Mouse (Mus musculus): ENCODE measurements at regions not wholly inside any gene's neighbourhood (a gene's known extent, or its start where the extent isn't known, plus 50 kb on each side); places are given as distances from the start of the nearest gene placed in this dataset.

GRCm38 (mm10) chr6:101937467-101938392 lies 560.0 kb upstream of the Pdzrn3 start:
- WGBS: 53% methylated on average over 12 of the region's 12 CpGs
- Histone ChIP-seq H3K4me1 (no peaks in the 10 kb centered on the region), H3K27me3 (no peaks in the 10 kb centered on the region), H3K9ac (no peak overlapping the region), H3K4me3 (replicated peaks) (no peak overlapping the region), H3K36me3 (no peaks in the 10 kb centered on the region), H3K4me2 (replicated peaks) (no peak overlapping the region), H3K9me3 (replicated peaks) (no peaks in the 10 kb centered on the region), H3K27ac (replicated peaks) (no peak overlapping the region)
- no peak for ATAC-seq (ENCODE audit: insufficient number of reproducible peaks, low FRiP score, low TSS enrichment, low read depth)

GRCm38 (mm10) chr6:101931768-101932167 lies 554.1 kb upstream of the Pdzrn3 start:
- no peak overlapping the region for H3K27ac ChIP-seq (replicated peaks)
- no peak overlapping the region for H3K9ac ChIP-seq
- no peaks in the 10 kb centered on the region for H3K9me3 ChIP-seq (replicated peaks)
- no peak overlapping the region for H3K4me2 ChIP-seq (replicated peaks)
- ATAC-seq (ENCODE audit: insufficient number of reproducible peaks, low FRiP score, low TSS enrichment, low read depth): no peak
- H3K27me3 ChIP-seq: no peaks in the 10 kb centered on the region
- no peak overlapping the region for H3K4me3 ChIP-seq (replicated peaks)
- H3K36me3 ChIP-seq: no peaks in the 10 kb centered on the region
- H3K4me1 ChIP-seq: no peaks in the 10 kb centered on the region
- 69% methylated on average over 5 of the region's 5 CpGs for WGBS

- Histone ChIP-seq H3K36me3 (no peaks in the 10 kb centered on the region), H3K4me1 (no peaks in the 10 kb centered on the region), H3K27ac (replicated peaks) (no peak overlapping the region), H3K9me3 (replicated peaks) (no peaks in the 10 kb centered on the region), H3K4me3 (replicated peaks) (no peak overlapping the region), H3K9ac (no peak overlapping the region), H3K4me2 (replicated peaks) (no peak overlapping the region), H3K27me3 (no peaks in the 10 kb centered on the region)
- WGBS: 52% methylated on average over 4 of the region's 4 CpGs
- ATAC-seq (ENCODE audit: insufficient number of reproducible peaks, low FRiP score, low TSS enrichment, low read depth): no peak
These were observed 544.0 kb upstream of the Pdzrn3 start for GRCm38 (mm10) chr6:101921686-101922085.

GRCm38 (mm10) chr6:101921186-101921585 lies 543.5 kb upstream of the Pdzrn3 start:
- Histone ChIP-seq H3K9me3 (replicated peaks) (no peaks in the 10 kb centered on the region), H3K36me3 (no peaks in the 10 kb centered on the region), H3K4me3 (replicated peaks) (no peak overlapping the region), H3K27me3 (no peaks in the 10 kb centered on the region), H3K4me2 (replicated peaks) (no peak overlapping the region), H3K27ac (replicated peaks) (no peak overlapping the region), H3K9ac (no peak overlapping the region), H3K4me1 (no peaks in the 10 kb centered on the region)
- no peak for ATAC-seq (ENCODE audit: insufficient number of reproducible peaks, low FRiP score, low TSS enrichment, low read depth)

- Histone ChIP-seq H3K4me3 (replicated peaks) (no peak overlapping the region), H3K9me3 (replicated peaks) (no peaks in the 10 kb centered on the region)
- ATAC-seq (ENCODE audit: insufficient number of reproducible peaks, low FRiP score, low TSS enrichment, low read depth): no peak
These were observed 541.2 kb upstream of the Pdzrn3 start for GRCm38 (mm10) chr6:101918914-101919313.

GRCm38 (mm10) chr6:101905029-101905342 lies 527.3 kb upstream of the Pdzrn3 start:
- H3K4me2 ChIP-seq (replicated peaks): no peak overlapping the region
- H3K27me3 ChIP-seq: no peaks in the 10 kb centered on the region
- no peak for ATAC-seq (ENCODE audit: insufficient number of reproducible peaks, low FRiP score, low TSS enrichment, low read depth)
- no peaks in the 10 kb centered on the region for H3K9me3 ChIP-seq (replicated peaks)
- H3K9ac ChIP-seq: no peak overlapping the region
- H3K27ac ChIP-seq (replicated peaks): no peak overlapping the region
- 86% methylated on average over 2 of the region's 2 CpGs for WGBS
- H3K36me3 ChIP-seq: no peaks in the 10 kb centered on the region
- no peak overlapping the region for H3K4me3 ChIP-seq (replicated peaks)
- no peaks in the 10 kb centered on the region for H3K4me1 ChIP-seq

More at GRCm38 (mm10) chr6:101918914-101919313, 541.2 kb upstream of the Pdzrn3 start:
- Histone ChIP-seq H3K9ac (no peak overlapping the region), H3K36me3 (no peaks in the 10 kb centered on the region), H3K4me2 (replicated peaks) (no peak overlapping the region), H3K27me3 (no peaks in the 10 kb centered on the region), H3K27ac (replicated peaks) (no peak overlapping the region), H3K4me1 (no peaks in the 10 kb centered on the region)

- H3K27ac ChIP-seq (replicated peaks): no peak overlapping the region
- no peaks in the 10 kb centered on the region for H3K9me3 ChIP-seq (replicated peaks)
- H3K4me2 ChIP-seq (replicated peaks): no peak overlapping the region
- H3K4me3 ChIP-seq (replicated peaks): no peak overlapping the region
- no peaks in the 10 kb centered on the region for H3K27me3 ChIP-seq
- H3K9ac ChIP-seq: no peak overlapping the region
- ATAC-seq (ENCODE audit: insufficient number of reproducible peaks, low FRiP score, low TSS enrichment, low read depth): no peak
- WGBS: 65% methylated on average over 2 of the region's 2 CpGs
- H3K4me1 ChIP-seq: no peaks in the 10 kb centered on the region
- no peaks in the 10 kb centered on the region for H3K36me3 ChIP-seq
These were observed 526.7 kb upstream of the Pdzrn3 start for GRCm38 (mm10) chr6:101904234-101905028.

GRCm38 (mm10) chr6:101902276-101902675 lies 524.6 kb upstream of the Pdzrn3 start:
- ATAC-seq (ENCODE audit: insufficient number of reproducible peaks, low FRiP score, low TSS enrichment, low read depth): no peak
- H3K4me2 ChIP-seq (replicated peaks): no peak overlapping the region
- H3K36me3 ChIP-seq: no peaks in the 10 kb centered on the region
- no peaks in the 10 kb centered on the region for H3K4me1 ChIP-seq
- H3K27me3 ChIP-seq: no peaks in the 10 kb centered on the region
- no peak overlapping the region for H3K9ac ChIP-seq
- 78% methylated on average over 2 of the region's 2 CpGs for WGBS
- H3K9me3 ChIP-seq (replicated peaks): no peaks in the 10 kb centered on the region
- H3K4me3 ChIP-seq (replicated peaks): no peak overlapping the region
- no peak overlapping the region for H3K27ac ChIP-seq (replicated peaks)

GRCm38 (mm10) chr6:101898544-101898943 lies 520.8 kb upstream of the Pdzrn3 start:
- no peak overlapping the region for H3K9ac ChIP-seq
- no peaks in the 10 kb centered on the region for H3K9me3 ChIP-seq (replicated peaks)
- H3K36me3 ChIP-seq: no peaks in the 10 kb centered on the region
- no peak overlapping the region for H3K4me2 ChIP-seq (replicated peaks)
- H3K27ac ChIP-seq (replicated peaks): no peak overlapping the region
- H3K27me3 ChIP-seq: no peaks in the 10 kb centered on the region
- 75% methylated on average over 4 of the region's 4 CpGs for WGBS
- no peak overlapping the region for H3K4me3 ChIP-seq (replicated peaks)
- ATAC-seq (ENCODE audit: insufficient number of reproducible peaks, low FRiP score, low TSS enrichment, low read depth): no peak
- no peaks in the 10 kb centered on the region for H3K4me1 ChIP-seq

GRCm38 (mm10) chr6:101890655-101891054 lies 513.0 kb upstream of the Pdzrn3 start:
- no peak overlapping the region for H3K4me3 ChIP-seq (replicated peaks)
- no peak overlapping the region for H3K9ac ChIP-seq
- H3K27me3 ChIP-seq: no peaks in the 10 kb centered on the region
- no peak for ATAC-seq (ENCODE audit: insufficient number of reproducible peaks, low FRiP score, low TSS enrichment, low read depth)
- no peaks in the 10 kb centered on the region for H3K36me3 ChIP-seq
- H3K4me1 ChIP-seq: no peaks in the 10 kb centered on the region
- H3K27ac ChIP-seq (replicated peaks): no peak overlapping the region
- H3K9me3 ChIP-seq (replicated peaks): no peaks in the 10 kb centered on the region
- H3K4me2 ChIP-seq (replicated peaks): no peak overlapping the region

- Histone ChIP-seq H3K27ac (replicated peaks) (no peak overlapping the region), H3K9me3 (replicated peaks) (no peaks in the 10 kb centered on the region), H3K27me3 (no peaks in the 10 kb centered on the region), H3K9ac (no peak overlapping the region), H3K4me1 (no peaks in the 10 kb centered on the region), H3K36me3 (no peaks in the 10 kb centered on the region), H3K4me3 (replicated peaks) (no peak overlapping the region), H3K4me2 (replicated peaks) (no peak overlapping the region)
- no peak for ATAC-seq (ENCODE audit: insufficient number of reproducible peaks, low FRiP score, low TSS enrichment, low read depth)
- WGBS: 39% methylated on average over 4 of the region's 4 CpGs
These were observed 505.2 kb upstream of the Pdzrn3 start for GRCm38 (mm10) chr6:101882938-101883337.
